Mouse (Mus musculus): ENCODE measurements at regions not wholly inside any gene's neighbourhood (a gene's known extent, or its start where the extent isn't known, plus 50 kb on each side); places are given as distances from the start of the nearest gene placed in this dataset.

DNA sequence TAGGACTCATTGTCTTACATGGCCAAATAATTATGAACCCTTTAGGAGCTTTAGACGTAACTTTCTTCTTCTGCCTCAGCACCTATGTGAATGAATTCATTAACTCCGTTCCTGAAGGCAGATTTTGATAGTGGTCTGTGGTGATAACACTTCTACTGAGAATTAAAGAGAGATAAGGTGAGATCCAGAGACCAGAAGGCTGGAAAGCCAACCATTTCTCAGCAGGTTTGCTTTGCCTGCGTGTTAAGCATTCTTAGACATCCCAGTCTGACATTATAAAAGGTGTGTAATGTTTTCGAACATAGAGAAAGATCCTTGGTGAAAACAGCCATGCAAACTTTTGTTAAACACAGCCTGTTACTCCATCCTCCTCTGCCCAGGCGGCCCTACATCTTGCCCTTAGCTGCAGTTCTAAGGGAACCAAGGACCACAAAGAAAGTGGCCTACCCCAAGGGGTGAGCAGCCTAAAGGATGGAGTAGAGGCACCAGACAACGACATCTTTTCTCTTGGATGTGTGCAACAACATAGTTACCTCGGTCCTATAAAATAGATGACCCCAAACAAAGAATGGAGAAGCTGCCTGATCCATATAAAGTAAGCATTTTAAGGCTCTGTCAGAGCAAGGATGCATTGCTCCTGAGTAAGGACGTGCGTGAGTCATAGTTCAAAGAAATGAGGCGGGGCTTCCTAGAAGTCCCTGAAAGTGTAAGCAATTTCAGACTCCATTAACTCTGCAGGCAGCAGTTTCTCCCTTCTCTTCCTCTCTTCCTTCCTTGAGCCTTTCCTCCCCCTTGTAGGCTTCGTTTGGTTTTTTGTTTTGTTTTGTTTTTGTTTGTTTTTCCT lies 55.1 kb upstream of the Xpr1 start:
- WGBS: 62% methylated on average over 11 of the region's 11 CpGs
- no peak overlapping the region for H3K9ac ChIP-seq (replicated peaks; ENCODE audit: low read length, poor library complexity, severe bottlenecking)
- 0 out of 2 replicates have a peak overlapping the region, but pooled peaks have one; percentile 18 for H3K27ac ChIP-seq (ENCODE audit: low read depth, low read length)
- ATAC-seq (ENCODE audit: low FRiP score): no peak
- no peaks in the 10 kb centered on the region for H3K4me1 ChIP-seq (ENCODE audit: insufficient read depth, low read length)
- no peak overlapping the region for H3K4me3 ChIP-seq (ENCODE audit: low read depth, low read length)
- no peaks in the 10 kb centered on the region for H3K36me3 ChIP-seq (ENCODE audit: insufficient read depth, low read length)
- H3K9me3 ChIP-seq (ENCODE audit: low read length): no peaks in the 10 kb centered on the region
- no peaks in the 10 kb centered on the region for H3K27me3 ChIP-seq (ENCODE audit: insufficient read depth, low read length)
- H3K4me2 ChIP-seq (ENCODE audit: low read depth, low read length, poor library complexity, severe bottlenecking): no peak overlapping the region
- no peak for TF ChIP-seq CTCF (IDR thresholded peaks at IDR 0.05)
- DNase-seq (ENCODE audit: low spot score): no peak

DNA sequence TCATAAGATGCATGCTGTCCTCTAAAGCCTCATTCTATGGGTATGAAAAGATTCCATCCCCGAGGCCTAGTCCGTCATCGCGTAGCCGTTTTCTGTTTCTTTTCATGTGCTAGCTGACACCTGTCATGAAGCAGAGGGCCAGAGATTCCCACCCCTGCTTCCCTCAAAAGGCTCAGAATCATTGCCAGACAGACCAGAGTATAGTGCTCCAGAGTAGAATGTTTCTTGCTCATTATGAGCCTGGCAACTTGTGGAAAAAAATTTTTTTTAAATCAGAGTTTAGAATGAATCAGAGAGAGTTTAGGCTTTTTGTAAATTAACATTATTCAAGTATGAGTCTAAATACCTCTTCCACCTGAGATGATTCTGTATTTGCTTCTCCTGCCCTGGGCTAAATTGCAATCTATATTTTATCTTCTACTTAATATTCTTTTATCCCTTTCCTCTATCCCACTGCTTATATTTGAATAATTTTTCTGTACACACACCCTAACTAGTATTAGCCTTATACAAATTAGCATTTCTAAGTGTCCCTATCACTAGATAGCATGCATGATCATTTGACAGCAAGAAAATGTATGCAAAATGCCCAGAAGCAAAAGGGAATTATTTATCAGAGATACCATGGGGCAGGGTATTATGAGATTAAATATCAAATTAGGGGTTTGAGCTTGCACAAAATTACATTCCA lies 55.9 kb upstream of the Xpr1 start:
- Histone ChIP-seq H3K4me2 (ENCODE audit: low read depth, low read length, poor library complexity, severe bottlenecking) (no peak overlapping the region), H3K9ac (replicated peaks; ENCODE audit: low read length, poor library complexity, severe bottlenecking) (no peak overlapping the region), H3K4me1 (ENCODE audit: insufficient read depth, low read length) (no peaks in the 10 kb centered on the region), H3K4me3 (ENCODE audit: low read depth, low read length) (no peak overlapping the region), H3K36me3 (ENCODE audit: insufficient read depth, low read length) (no peaks in the 10 kb centered on the region), H3K27ac (ENCODE audit: low read depth, low read length) (0 out of 2 replicates have a peak overlapping the region, but pooled peaks have one; percentile 18), H3K9me3 (ENCODE audit: low read length) (no peaks in the 10 kb centered on the region), H3K27me3 (ENCODE audit: insufficient read depth, low read length) (no peaks in the 10 kb centered on the region)
- 21% methylated on average over 5 of the region's 5 CpGs for WGBS
- no peak for DNase-seq (ENCODE audit: low spot score)
- ATAC-seq (ENCODE audit: low FRiP score): no peak
- TF ChIP-seq CTCF (IDR thresholded peaks at IDR 0.05): no peak

DNA sequence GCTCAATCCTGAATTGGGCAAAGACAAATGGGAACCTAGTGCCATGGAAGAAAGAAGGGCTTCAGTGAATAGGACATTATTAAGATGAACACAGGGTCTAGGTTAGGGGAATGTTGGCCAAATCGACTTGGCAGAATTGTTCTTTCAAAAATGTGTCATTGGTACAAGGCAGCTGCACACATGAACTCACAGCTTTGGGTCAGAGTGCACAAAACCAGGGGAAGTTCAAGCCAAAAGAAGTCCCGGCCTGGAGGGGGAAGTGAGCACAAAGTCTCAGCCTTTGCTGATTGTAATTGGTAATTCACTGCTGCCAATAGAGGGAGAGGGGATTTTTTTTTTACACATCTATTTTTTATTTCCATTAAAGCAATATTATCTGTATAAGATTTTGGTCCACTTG lies 57.8 kb upstream of the Xpr1 start:
- DNase-seq (ENCODE audit: low spot score) (no peak), ATAC-seq (ENCODE audit: low FRiP score) (no peak)
- Histone ChIP-seq H3K27ac (ENCODE audit: low read depth, low read length) (no peak overlapping the region), H3K4me1 (ENCODE audit: insufficient read depth, low read length) (no peaks in the 10 kb centered on the region), H3K4me2 (ENCODE audit: low read depth, low read length, poor library complexity, severe bottlenecking) (no peak overlapping the region), H3K27me3 (ENCODE audit: insufficient read depth, low read length) (no peaks in the 10 kb centered on the region), H3K36me3 (ENCODE audit: insufficient read depth, low read length) (no peaks in the 10 kb centered on the region), H3K9me3 (ENCODE audit: low read length) (no peaks in the 10 kb centered on the region), H3K9ac (replicated peaks; ENCODE audit: low read length, poor library complexity, severe bottlenecking) (no peak overlapping the region), H3K4me3 (ENCODE audit: low read depth, low read length) (no peak overlapping the region)
- no peak for TF ChIP-seq CTCF (IDR thresholded peaks at IDR 0.05)
- 59% methylated on average over 2 of the region's 2 CpGs for WGBS

DNA sequence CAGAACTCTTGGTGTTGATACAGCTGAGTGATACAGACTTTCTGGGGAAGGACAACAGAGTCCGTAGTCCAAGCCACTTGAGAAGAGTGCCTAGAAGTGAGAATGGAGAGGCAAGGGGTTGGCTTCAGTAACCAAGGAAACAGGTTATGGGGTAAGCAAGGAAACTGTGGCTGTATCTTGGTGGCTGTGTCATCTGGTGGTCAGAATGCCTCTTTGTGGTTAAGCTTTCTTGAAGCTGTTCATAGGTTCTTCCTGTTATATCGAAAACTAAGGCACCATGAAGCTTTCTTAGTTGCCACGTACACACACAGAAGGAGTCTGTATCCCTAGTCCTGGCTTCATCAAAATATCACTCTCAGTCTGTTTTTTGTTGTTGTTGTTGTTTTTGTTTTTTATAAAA lies 59.0 kb upstream of the Xpr1 start:
- H3K27ac ChIP-seq (ENCODE audit: low read depth, low read length): no peak overlapping the region
- no peak overlapping the region for H3K9ac ChIP-seq (replicated peaks; ENCODE audit: low read length, poor library complexity, severe bottlenecking)
- ATAC-seq (ENCODE audit: low FRiP score) (no peak), DNase-seq (ENCODE audit: low spot score) (no peak)
- H3K27me3 ChIP-seq (ENCODE audit: insufficient read depth, low read length): no peaks in the 10 kb centered on the region
- H3K4me2 ChIP-seq (ENCODE audit: low read depth, low read length, poor library complexity, severe bottlenecking): no peak overlapping the region
- 85% methylated on average over 3 of the region's 3 CpGs for WGBS
- H3K9me3 ChIP-seq (ENCODE audit: low read length): no peaks in the 10 kb centered on the region
- H3K4me3 ChIP-seq (ENCODE audit: low read depth, low read length): no peak overlapping the region
- H3K36me3 ChIP-seq (ENCODE audit: insufficient read depth, low read length): no peaks in the 10 kb centered on the region
- no peak for TF ChIP-seq CTCF (IDR thresholded peaks at IDR 0.05)
- H3K4me1 ChIP-seq (ENCODE audit: insufficient read depth, low read length): no peaks in the 10 kb centered on the region

DNA sequence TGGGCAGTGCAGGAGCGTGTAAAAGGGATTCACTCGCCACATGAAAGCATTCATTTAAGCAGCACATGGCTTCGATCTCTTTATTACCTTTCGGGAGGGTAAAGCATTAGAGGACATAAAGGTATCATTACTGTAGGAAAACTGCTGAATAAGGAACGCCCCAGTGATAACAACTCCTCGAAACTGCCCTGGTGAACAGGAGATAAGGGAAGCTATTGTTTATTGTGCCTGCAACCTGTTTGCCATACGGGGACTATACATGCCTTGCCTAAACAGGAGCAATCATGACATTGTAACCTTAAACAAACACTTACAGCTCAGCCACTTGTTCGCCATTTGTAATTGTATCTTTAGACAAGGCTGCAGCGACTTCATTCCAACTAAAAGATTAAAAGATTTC lies 64.9 kb upstream of the Xpr1 start:
- Histone ChIP-seq H3K27ac (ENCODE audit: low read depth, low read length) (no peak overlapping the region), H3K27me3 (ENCODE audit: insufficient read depth, low read length) (no peaks in the 10 kb centered on the region), H3K4me3 (ENCODE audit: low read depth, low read length) (no peak overlapping the region), H3K9me3 (ENCODE audit: low read length) (no peaks in the 10 kb centered on the region), H3K9ac (replicated peaks; ENCODE audit: low read length, poor library complexity, severe bottlenecking) (no peak overlapping the region), H3K4me2 (ENCODE audit: low read depth, low read length, poor library complexity, severe bottlenecking) (no peak overlapping the region), H3K36me3 (ENCODE audit: insufficient read depth, low read length) (no peaks in the 10 kb centered on the region), H3K4me1 (ENCODE audit: insufficient read depth, low read length) (no peaks in the 10 kb centered on the region)
- no peak for TF ChIP-seq CTCF (IDR thresholded peaks at IDR 0.05)
- DNase-seq (ENCODE audit: low spot score) (no peak), ATAC-seq (ENCODE audit: low FRiP score) (no peak)
- 28% methylated on average over 9 of the region's 9 CpGs for WGBS

DNA sequence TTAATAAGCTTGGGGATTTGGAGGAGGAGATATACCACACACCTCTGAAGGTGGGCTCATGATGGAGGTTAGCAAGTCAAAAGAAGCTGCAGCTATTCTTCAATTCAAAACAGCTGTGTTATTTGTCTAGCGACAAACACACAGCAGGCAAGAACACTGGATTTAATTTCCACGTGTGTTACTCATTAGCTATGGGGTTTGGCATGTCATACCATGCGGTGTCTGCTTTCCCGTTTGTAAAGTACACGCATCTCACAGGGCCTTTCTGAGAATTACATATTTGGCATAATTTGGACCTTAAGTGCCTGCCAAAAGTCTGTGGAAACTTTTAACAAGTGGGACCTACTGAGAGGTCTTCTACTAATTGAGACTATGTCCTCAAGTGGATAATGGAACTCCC lies 65.5 kb upstream of the Xpr1 start:
- ATAC-seq (ENCODE audit: low FRiP score) (no peak), DNase-seq (ENCODE audit: low spot score) (no peak)
- no peaks in the 10 kb centered on the region for H3K27me3 ChIP-seq (ENCODE audit: insufficient read depth, low read length)
- no peak overlapping the region for H3K4me2 ChIP-seq (ENCODE audit: low read depth, low read length, poor library complexity, severe bottlenecking)
- no peak overlapping the region for H3K27ac ChIP-seq (ENCODE audit: low read depth, low read length)
- no peaks in the 10 kb centered on the region for H3K36me3 ChIP-seq (ENCODE audit: insufficient read depth, low read length)
- TF ChIP-seq CTCF (IDR thresholded peaks at IDR 0.05): no peak
- H3K9ac ChIP-seq (replicated peaks; ENCODE audit: low read length, poor library complexity, severe bottlenecking): no peak overlapping the region
- H3K9me3 ChIP-seq (ENCODE audit: low read length): no peaks in the 10 kb centered on the region
- H3K4me3 ChIP-seq (ENCODE audit: low read depth, low read length): no peak overlapping the region
- no peaks in the 10 kb centered on the region for H3K4me1 ChIP-seq (ENCODE audit: insufficient read depth, low read length)
- 63% methylated on average over 5 of the region's 5 CpGs for WGBS

Measured in midbrain, postnatal 0 days (tissue).